Mouse (Mus musculus) thymus, adult 2 months (tissue): ENCODE data around the gene Fhl3.
"Not testable (repeated sequence)": the region's sequence is repeated elsewhere in the genome, so short reads cannot be mapped to it uniquely, and the experiment has no call there.

Source experiments
- CTCF ChIP-seq: fragments of 200-500 bp; IDR thresholded peaks from 2 replicates; pipeline ENCODE4 v1.5.1; 2012; ENCODE audit warnings: mild to moderate bottlenecking, control low read depth, low read length, moderate library complexity, borderline replicate concordance; ENCODE audit not compliant: control insufficient read depth, poor library complexity, insufficient read depth; ENCODE audit errors: extremely low read depth
- POLR2A ChIP-seq: fragments of 200-500 bp; IDR thresholded peaks from 2 replicates; pipeline ENCODE4 v1.6.1; 2012; ENCODE audit warnings: mild to moderate bottlenecking, low read length, control low read depth, moderate library complexity; ENCODE audit not compliant: control insufficient read depth, poor library complexity, insufficient read depth; ENCODE audit errors: extremely low read depth

GRCm38 (mm10) chr4:124713850-124714249, 13.3 kb downstream of the Fhl3 start:
- not testable (repeated sequence) for TF ChIP-seq CTCF, POLR2A
